Mouse (Mus musculus) C2C12 (cell line): ENCODE results near the gene Cox8a.

Source experiments
- CEBPB ChIP-seq: IDR thresholded peaks from one replicate; pipeline ENCODE4 v1.6.1; 2011; ENCODE audit warnings: low read depth, mild to moderate bottlenecking, control low read depth, moderate library complexity
- CTCF ChIP-seq: IDR thresholded peaks from one replicate; pipeline ENCODE4 v1.5.1; 2011; ENCODE audit not compliant: control insufficient read depth, insufficient read depth, insufficient read length
- USF1 ChIP-seq: IDR thresholded peaks from one replicate; pipeline ENCODE4 v1.6.1; 2011; ENCODE audit warnings: low read depth, mild to moderate bottlenecking, control low read depth, moderate library complexity

DNA sequence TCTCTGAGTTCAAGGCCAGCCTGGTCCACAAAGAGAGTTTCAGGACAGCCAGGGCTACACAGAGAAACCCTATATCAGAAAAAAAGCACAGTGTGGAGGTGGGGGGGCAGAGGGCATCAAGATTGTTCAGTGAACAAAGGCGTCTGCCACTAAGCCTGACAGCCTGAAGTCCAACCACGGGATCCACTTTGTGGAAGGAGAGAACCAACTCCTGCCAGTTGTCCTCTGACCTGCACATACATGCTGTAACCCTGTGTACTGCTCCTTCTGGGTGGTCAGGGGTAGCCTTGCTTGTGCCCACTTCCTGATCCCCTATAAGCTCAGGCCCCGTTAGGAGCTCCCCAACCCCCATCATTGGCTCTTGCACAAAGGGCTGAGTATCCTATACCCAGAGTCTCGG lies 32.4 kb downstream of the Cox8a start:
- TF ChIP-seq CTCF (no peak), USF1 (no peak), CEBPB (no peak)
